Mouse (Mus musculus) v-Abl transformed pro-B cells (cell line): ENCODE data around the gene Omp.

Source experiments
- in situ Hi-C, 2 experiments: fragments of 400-800 bp; cut with MboI; formaldehyde crosslinking; loops; one replicate each; pipeline ENCODE4 v1.15.1; 2025; ENCODE audit not compliant: unreplicated experiment in 2 of 2

The Omp gene

DNA sequence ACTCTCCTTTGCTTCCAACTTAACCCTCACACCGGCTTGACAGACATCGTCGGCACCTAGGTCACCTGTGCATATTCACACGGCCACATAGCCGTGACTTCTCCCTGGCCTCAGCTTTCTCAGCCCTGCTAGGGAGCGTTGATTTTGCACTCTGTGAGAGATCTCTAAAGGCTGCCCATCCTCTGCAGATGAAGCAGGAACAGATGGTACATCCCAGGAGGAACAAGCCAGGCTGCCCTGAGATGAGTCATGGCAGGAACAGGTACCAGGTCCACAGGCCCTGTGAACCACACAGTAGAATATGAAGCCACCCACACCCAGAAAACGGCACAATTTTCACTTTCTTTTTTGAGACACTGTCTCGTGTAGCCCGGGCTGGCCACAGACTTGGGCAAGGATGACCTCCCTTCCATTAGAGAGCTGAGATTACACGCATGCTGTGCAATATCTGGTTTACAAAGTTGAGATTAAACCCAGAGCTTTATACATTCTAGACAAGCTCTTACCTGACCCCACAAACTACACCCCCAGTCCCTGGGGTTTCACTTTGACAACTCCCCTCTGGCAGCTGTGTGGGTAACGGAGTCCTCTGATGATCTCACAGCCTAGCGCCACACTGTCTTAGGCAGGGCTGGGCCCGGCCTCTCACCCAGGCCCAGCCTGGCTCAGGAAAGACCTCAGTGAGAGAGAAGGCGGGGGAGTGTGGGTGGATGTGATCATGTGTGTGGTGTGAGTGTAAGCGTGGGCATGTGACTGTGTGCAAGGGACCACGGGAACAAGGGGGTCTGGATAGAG lies 36.5 kb downstream of the Omp start:
- in situ Hi-C loops: loop anchor here (25.0 kb wide), 2 partner anchors 697 to 1147 kb away; partner anchors contain the start of genes Nars2 (in 1 of the 2), Ndufc2 (in 1 of the 2) and Thrsp (in 1 of the 2)

- in situ Hi-C loops: loop anchor here (25.0 kb wide), 2 partner anchors 694 to 1144 kb away; partner anchors contain the start of genes Nars2 (in 1 of the 2), Ndufc2 (in 1 of the 2) and Thrsp (in 1 of the 2)
Measured at GRCm38 (mm10) chr7:98106272-98106671, 39.0 kb downstream of the Omp start.

DNA sequence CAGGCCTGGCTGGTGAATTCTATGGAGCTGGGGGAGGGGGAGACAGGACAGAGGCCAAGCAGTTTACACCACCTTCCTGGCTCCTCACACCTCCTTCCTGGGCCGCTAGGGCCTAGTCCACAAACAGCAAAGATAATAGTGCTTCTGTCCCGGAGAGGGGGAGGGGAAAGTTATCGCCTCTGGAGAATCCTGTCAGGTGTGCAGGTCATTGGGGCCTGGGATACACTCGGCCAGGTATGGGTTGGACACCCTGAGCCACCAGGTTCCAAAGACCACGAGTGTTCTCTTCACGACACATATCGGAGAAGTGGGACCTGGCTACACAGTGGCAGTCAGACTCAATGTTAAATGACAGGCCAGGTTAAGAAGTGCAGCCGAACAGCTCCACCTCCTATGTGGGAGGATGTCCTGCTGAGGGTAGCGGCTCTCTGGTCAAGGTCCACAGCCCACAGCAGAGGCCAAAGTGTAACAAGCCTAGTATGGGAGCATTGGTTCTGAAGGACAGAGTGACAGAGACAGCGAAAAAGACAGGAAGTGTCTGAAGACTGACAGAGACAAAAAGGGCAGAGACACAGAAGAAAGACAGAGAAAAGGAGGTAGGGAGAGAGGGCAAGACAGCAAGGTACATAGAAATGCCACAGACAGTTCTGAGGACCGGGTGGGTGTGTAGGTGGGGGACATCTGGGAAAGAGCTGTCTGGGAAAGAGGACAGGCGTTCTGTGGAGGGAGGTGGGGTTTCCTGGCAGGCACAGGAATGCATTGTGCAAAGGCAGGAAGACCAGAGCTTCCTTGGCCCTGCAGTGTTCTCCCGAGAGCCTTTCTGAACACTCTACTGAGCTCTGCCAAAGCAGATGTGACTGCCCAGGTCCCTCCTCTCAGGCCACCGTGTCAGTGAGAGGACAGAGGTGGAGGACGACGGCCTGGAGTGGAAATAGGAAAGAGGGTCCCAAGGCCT lies 40.5 kb downstream of the Omp start:
- in situ Hi-C loops: loop anchor here (25.0 kb wide), 2 partner anchors 692 to 1142 kb away; partner anchors contain the start of genes Nars2 (in 1 of the 2), Ndufc2 (in 1 of the 2) and Thrsp (in 1 of the 2)

DNA sequence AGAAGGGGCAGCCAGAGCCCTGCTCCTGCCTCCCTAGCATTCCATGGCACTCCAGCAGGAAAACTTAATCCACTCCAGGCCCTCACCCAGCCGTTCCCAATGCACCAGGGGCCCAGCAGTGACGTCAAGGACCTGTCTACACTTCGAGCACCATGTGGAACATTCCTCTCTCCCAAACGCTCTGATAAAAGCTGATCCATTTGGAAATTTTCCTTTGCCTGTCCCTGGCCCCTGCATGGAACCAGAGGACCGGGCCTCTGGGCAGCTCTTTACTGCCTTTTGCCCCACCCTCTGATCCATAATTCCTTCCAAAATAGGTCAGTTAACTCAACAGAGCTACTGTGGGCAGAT lies 41.4 kb downstream of the Omp start:
- in situ Hi-C loops: loop anchor here (25.0 kb wide), 2 partner anchors 692 to 1142 kb away; partner anchors contain the start of genes Nars2 (in 1 of the 2), Ndufc2 (in 1 of the 2) and Thrsp (in 1 of the 2)

GRCm38 (mm10) chr7:98103002-98103941 lies 42.0 kb downstream of the Omp start:
- in situ Hi-C loops: loop anchor here (25.0 kb wide), 2 partner anchors 691 to 1141 kb away; partner anchors contain the start of genes Nars2 (in 1 of the 2), Ndufc2 (in 1 of the 2) and Thrsp (in 1 of the 2)

DNA sequence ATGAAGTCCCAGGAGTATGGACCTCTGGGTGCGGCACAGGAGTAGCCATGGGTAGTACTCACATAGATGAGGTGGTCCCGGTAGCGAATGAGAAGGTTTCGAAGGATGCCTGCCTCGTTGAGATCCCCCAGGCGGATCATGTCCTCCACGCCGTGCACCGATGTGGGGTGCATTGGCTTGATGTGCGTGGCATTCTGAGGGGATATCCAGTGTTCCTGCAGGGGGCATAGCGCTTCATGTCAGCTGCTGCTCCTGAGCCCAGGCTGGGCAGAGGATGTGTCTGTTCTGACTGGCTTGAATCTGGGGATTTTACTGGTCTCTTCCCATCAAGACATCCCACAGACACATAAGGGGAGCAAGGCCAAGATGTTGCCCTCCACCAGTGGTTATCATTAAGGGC lies 42.8 kb downstream of the Omp start:
- in situ Hi-C loops: loop anchor here (25.0 kb wide), 2 partner anchors 690 to 1140 kb away; partner anchors contain the start of genes Nars2 (in 1 of the 2), Ndufc2 (in 1 of the 2) and Thrsp (in 1 of the 2)

GRCm38 (mm10) chr7:98097557-98097956 lies 47.7 kb downstream of the Omp start:
- in situ Hi-C loops: no loop called here

DNA sequence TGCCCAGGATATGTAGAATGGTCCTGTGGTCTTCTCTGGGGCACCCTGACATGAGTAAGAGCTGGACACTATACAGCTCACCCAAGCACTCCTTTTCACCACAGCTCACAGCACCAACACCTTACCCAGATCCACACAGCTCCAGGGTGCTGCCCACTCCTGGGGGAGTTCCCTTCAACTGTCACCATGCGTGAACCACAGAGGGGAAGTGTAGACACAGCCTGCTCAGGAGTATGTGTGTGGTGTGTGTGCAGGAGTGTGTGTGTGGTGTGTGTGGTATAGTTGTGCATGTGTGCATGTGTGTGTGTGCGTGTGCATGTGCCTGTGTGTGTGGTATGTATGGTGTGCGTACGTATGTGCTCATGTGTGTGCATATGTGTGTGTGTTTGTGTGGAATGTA lies 49.5 kb downstream of the Omp start:
- in situ Hi-C loops: no loop called here
